Mouse (Mus musculus) thymus, postnatal 0 days (tissue): Measurements from ENCODE around the gene Senp3. TPM values are rescaled to one million over a fixed set of nuclear protein-coding genes. Genes with fewer than 3 reads are reported as not detected.
"Not testable (repeated sequence)": the region's sequence is repeated elsewhere in the genome, so short reads cannot be mapped to it uniquely, and the experiment has no call there.

Source experiments
- DNase-seq: peaks from one replicate; pipeline ENCODE4 v3.0.0-alpha.2; 2015; ENCODE audit warnings: low spot score
- microRNA counts: library from miRNA; unstranded; fragments of <30 nt; microRNA quantifications from one replicate; lab custom pipeline; 2015
- microRNA-seq: library from miRNA; unstranded; fragments of <30 nt; microRNA quantifications from one replicate; pipeline ENCODE4, GENCODE M21; 2016; ENCODE audit warnings: borderline number of aligned reads
- polyA plus RNA-seq: library from polyadenylated mRNA; unstranded; fragments of >200 nt; fragmentation: Nextera tagmentation; extraction: Ambion mirVana; gene quantifications from 2 replicates; pipeline ENCODE4 v1.2.1, GENCODE M21; 2015

Gene Senp3
- polyA plus RNA-seq, 1 experiment from 2014 or later, result 69.1 TPM

DNA sequence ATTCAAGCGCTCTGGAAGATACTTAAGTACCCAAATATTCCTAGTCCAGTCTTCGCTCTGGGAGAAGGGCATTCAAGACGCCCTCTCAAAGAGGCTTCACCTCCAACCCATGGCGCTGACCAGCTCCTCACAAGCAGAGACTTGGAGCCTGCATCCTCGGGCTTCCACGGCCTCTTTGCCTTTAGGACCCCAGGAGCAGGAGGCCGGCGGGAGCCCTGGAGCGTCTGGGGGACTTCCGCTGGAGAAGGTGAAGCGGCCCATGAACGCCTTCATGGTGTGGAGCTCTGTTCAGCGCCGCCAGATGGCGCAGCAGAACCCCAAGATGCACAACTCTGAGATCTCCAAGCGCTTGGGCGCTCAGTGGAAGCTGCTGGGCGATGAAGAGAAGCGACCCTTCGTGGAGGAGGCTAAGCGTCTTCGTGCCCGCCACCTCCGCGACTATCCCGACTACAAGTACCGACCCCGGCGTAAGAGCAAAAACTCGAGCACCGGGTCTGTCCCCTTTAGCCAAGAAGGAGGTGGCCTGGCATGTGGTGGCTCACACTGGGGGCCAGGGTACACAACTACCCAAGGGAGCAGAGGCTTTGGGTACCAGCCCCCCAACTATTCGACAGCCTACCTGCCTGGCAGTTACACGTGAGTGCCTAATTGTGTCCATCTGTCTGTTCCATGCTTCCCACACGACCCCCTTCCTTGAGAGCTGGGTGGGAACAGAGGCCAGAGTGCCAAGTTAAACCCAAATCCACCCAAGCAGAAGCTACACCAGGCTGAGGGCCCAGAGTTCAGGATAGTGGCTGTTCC, 26.4 kb downstream of the Senp3 start, which contains the start of gene Sox15:
Sox15 (plus strand) TSS at position 51 of the 801 bp plus-strand sequence.
- peak; percentile 57 for DNase-seq

DNA sequence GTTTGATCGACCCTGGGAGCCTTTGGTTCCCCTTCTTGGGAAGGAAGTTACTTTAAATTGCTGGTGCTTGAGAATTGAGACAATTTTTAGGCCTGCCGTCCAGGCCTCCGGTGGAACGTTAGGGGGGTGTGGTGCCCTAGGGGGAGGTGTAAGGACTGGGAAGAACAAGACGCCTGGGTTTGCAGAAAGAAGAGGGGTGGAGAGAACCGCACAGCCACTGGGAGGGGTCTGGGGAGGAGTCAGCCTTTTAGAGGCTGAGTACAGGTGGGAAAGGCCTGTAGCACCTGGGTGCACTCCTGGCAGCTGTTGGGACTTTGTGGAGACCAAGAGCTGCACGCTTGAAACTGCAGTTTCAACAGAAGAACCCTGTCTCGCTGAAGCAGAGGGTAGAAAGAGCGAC, 27.1 kb downstream of the Senp3 start:
- DNase-seq, result no peak

DNA sequence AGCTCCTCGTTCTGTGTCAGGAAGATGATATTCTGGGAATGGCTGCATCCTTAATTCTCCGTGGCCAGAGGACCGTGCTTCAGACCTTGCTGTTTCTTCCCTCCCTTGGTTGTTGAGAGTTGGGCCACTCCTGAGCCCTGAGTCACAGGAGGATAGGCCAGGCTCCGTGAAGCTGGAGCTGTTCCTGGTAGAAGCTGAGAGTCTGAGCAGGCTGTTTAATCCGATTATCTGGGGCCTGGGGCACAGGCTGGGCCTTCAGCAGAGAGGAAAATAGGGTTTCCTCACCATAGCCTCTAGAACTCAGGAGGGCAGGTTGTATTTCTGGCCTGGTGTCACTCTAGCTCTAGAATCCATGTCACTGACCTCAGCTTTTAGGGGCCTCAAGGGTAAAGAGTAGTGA, 28.5 kb downstream of the Senp3 start:
- no peak for DNase-seq

DNA sequence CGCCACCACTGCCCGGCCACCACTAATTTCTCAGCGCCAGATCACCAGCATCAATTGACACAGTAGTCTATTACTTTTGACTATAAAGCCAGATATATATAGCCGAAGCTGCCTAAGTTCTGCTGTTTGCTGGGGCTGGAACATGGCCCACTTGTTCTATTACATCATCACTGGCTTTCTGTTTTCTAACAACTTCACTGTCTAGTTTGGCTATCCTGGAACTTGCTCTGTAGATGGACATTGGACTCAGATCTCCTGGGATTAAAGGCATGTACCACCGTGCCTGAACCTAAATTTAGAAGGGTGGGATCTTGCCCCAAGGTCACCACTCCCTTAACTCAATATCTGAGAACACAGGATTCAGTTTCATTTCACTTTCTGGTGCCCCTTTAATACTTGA, 36.0 kb downstream of the Senp3 start:
- no peak for DNase-seq

DNA sequence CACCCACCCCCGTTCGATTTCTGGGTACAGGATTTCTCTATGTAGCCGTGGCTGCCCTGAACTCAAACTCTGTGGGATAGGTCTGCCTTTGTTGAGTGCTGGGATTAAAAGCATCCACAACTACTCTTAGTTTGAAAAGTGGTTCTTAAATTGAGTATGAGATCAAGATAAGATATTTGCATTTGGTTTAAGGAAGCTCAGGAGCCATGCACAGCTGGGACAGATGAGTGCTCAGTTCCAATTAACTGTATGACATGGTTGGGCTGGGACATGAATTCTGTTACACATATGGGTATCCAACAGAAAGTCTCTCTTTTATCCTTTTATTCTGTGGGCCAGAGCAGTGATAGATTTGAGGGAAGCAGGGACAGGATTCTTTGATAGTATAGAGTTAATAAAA, 46.4 kb downstream of the Senp3 start:
- no peak for DNase-seq

DNA sequence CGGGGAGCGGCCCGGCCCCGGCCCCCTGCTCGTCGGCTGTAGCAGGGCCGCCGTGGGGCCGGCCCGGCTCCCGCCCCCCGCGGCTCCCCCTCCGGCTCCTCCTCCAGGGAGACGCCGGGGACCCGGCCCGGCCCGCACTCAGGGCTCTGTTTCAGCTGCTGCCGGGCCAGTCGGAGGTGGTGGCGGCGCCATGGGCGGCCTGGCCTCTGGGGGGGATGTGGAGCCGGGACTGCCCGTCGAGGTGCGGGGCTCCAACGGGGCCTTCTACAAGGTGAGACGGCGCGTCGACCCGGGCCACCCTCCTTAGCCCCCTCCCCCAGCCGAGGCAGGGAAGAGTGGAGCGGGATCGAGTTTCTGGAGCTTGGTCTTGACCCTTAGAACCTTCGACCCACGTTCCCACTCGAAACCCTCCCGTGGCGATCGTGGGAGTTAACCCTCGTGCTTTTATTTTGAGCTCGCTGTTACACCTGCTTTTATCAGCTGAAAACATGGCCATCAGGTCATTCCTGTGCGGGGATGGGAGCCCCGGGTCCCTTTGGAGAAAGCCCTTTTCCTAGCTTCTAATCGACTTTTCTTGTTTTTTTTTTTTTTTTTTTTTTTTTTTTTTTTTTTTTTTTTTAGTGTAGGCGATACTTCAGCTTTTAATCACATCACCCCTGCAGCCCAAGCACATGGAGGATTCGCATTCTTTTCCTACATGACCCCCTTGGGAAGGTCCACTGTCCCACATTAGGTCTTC, 48.6 kb downstream of the Senp3 start:
- DNase-seq, result no peak

DNA sequence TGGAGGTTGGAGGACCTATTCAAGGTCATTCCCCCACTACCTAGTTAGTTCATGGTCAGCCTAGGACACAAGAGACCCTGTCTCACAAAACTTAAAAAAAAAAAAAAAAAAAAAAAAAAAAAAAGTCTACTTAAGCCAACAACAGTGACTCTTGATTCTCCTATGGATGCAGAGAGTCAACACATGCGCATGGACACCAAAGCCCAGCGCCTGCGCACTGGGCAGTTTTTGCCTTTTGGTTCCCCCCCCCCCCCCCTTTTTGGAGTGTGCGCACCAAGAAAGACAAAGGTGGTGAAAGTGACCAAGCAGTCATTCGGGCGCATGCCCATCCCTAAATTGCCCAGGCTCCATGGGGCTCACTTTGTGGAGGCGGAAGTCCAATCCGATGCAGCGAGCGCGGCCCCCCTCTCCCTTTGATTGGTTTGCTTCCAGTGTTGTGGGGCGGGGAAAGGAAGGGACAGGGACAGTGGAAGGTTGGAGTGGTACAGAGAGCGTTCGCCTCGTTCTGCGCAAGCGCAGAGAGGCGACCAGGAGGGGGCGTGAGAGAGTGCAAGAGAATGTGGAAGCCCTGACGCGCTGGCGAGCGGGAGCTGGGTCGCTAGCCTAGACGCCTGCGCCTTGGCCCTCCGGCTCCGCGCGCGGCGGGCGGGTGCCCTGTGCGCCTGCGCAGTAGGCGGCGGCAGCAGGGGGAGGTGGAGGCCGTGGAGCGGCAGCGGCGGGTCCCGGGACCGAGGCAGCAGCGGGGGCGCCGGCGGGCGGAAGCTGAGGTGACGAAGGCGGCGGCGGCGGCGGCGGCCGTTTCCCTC, 49.4 kb downstream of the Senp3 start, which contains the start of gene Fxr2:
Fxr2 (plus strand) TSS at position 707 of the 806 bp plus-strand sequence.
- peak; percentile 100 for DNase-seq

DNA sequence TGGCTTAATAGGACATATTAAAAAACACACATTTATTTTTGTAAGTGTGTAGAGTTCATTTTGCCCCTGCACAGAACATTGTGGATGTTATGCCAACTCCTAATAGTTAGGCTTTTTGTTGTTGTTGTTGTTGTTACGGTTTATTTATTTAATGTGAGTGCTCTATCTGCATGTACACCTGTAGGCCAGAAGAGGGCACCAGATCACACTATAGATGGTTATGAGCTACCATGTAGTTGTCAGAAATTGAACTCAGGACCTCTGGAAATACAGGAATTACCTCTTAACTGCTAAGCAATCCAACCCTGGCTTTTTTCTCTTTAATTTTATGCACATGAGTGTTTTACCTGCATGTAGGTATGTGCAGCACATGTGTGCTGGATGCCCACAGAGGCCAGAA, 52.1 kb downstream of the Senp3 start:
- DNase-seq, result peak; percentile 36

DNA sequence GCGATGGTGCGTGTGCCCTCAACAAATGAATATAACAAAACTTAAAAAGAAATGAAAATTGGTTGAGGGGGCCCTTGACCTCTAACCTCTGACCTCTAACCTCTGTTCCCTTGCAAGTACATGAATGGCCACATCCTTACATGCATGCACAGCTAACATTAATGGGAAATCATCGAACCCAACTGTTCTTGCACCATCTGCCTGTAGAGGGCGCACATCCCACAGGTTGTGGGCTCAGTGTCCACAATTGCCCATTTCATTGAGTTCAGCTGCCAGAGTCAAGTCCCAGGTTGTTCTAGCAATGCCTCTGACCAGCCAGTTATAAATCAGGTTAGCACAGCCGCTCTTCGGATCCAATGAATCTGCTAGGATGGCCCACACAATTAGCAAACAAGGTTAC, 53.6 kb downstream of the Senp3 start:
- peak; percentile 73 for DNase-seq

DNA sequence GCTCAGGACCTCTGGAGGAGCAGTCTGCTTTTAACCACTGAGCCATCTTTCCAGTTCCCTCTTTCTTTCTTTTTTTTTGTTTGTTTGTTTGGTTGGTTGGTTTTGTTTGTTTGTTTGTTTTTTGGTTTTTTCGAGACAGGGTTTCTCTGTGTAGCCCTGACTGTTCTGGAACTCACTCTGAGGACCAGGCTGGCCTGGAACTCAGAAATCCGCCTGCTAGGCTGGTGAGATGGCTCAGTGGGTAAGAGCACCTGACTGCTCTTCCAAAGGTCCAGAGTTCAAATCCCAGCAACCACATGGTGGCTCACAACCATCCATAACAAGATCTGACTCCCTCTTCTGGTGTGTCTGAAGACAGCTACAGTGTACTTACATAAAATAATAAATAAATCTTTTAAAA, 57.5 kb downstream of the Senp3 start:
- not testable (repeated sequence) for DNase-seq

MicroRNAs encoded within 50 kb of the gene (microRNA counts, 519-probe panel; counts per million panel counts)
- microRNA mmu-miR-1934 (lab: Ali Mortazavi, UCI), result 473 counts per million, percentile 71 among the panel's probes with 10 or more counts
- 3,978 counts per million, percentile 79 among the panel's probes with 10 or more counts for microRNA mmu-miR-467f (lab: Ali Mortazavi, UCI)

Small RNAs within 50 kb of the gene (microRNA-seq; reads per million reads assigned to microRNA genes)
- gene Mir1934, result 12.9 reads per million, percentile 20 among the genes with 10 or more reads in this experiment
- gene Mir467f, result not detected

Other genes starting within 250 kb of the Senp3 start
- 0.12 and 0.20 TPM in 2 replicates for gene Dnah2, start 133.0 kb downstream of the Senp3 start, polyA plus RNA-seq
- 0.61 and 0.77 TPM in 2 replicates for gene Efnb3, start 121.9 kb downstream of the Senp3 start, polyA plus RNA-seq
- 27.0 and 30.6 TPM in 2 replicates for gene Wrap53, start 101.8 kb downstream of the Senp3 start, polyA plus RNA-seq
- 138 and 165 TPM in 2 replicates for gene Trp53, start 101.7 kb downstream of the Senp3 start, polyA plus RNA-seq
- gene Atp1b2, start 76.1 kb downstream of the Senp3 start, polyA plus RNA-seq, result 1.7 and 1.8 TPM in 2 replicates
- gene Shbg, start 64.2 kb downstream of the Senp3 start, polyA plus RNA-seq, result 0.13 TPM in 1 of 2 replicates, not detected in the other
- gene Sat2, start 60.1 kb downstream of the Senp3 start, polyA plus RNA-seq, result 3.5 and 4.3 TPM in 2 replicates
- gene Fxr2, start 49.1 kb downstream of the Senp3 start, polyA plus RNA-seq, result 18.4 and 26.6 TPM in 2 replicates
- gene Sox15, start 26.8 kb downstream of the Senp3 start, polyA plus RNA-seq, result 0.15 and 0.22 TPM in 2 replicates
- 71.1 and 75.2 TPM in 2 replicates for gene Mpdu1, start 19.4 kb downstream of the Senp3 start, polyA plus RNA-seq
- 32.5 and 33.3 TPM in 2 replicates for gene Cd68, start 15.9 kb downstream of the Senp3 start, polyA plus RNA-seq
- gene Eif4a1, start 9.7 kb downstream of the Senp3 start, polyA plus RNA-seq, result 560 and 602 TPM in 2 replicates
- gene Tnfsf13, start 3.7 kb upstream of the Senp3 start, polyA plus RNA-seq, result 0.31 and 0.49 TPM in 2 replicates
- 2.6 and 2.7 TPM in 2 replicates for gene Tnfsf12, start 13.8 kb upstream of the Senp3 start, polyA plus RNA-seq
- gene Tnfsfm13, start 14.0 kb upstream of the Senp3 start, polyA plus RNA-seq, result 1.5 and 2.1 TPM in 2 replicates
- gene Polr2a, start 76.6 kb upstream of the Senp3 start, polyA plus RNA-seq, result 20.6 and 22.4 TPM in 2 replicates
- 0.14 TPM in 1 of 2 replicates, not detected in the other for gene Slc35g3, start 79.9 kb upstream of the Senp3 start, polyA plus RNA-seq
- 2.5 and 2.6 TPM in 2 replicates for gene Zbtb4, start 83.8 kb upstream of the Senp3 start, polyA plus RNA-seq
- gene Chrnb1, start 113.9 kb upstream of the Senp3 start, polyA plus RNA-seq, result 3.2 and 3.4 TPM in 2 replicates
- gene Fgf11, start 119.8 kb upstream of the Senp3 start, polyA plus RNA-seq, result 0.65 and 0.84 TPM in 2 replicates
- 11.2 and 12.8 TPM in 2 replicates for gene Tmem102, start 123.5 kb upstream of the Senp3 start, polyA plus RNA-seq
- not detected in 2 replicates for gene Gm39566, start 133.2 kb upstream of the Senp3 start, polyA plus RNA-seq
- not detected in 2 replicates for gene Spem2, start 136.4 kb upstream of the Senp3 start, polyA plus RNA-seq
- not detected in 2 replicates for gene Spem1, start 140.1 kb upstream of the Senp3 start, polyA plus RNA-seq
- gene Nlgn2, start 155.7 kb upstream of the Senp3 start, polyA plus RNA-seq, result 1.2 and 1.9 TPM in 2 replicates
- 325 and 342 TPM in 2 replicates for gene Tmem256, start 156.4 kb upstream of the Senp3 start, polyA plus RNA-seq
- 68.4 and 70.4 TPM in 2 replicates for gene Plscr3, start 164.3 kb upstream of the Senp3 start, polyA plus RNA-seq
- gene Tnk1, start 176.6 kb upstream of the Senp3 start, polyA plus RNA-seq, result 1.1 and 1.5 TPM in 2 replicates
- gene Tmem95, start 195.9 kb upstream of the Senp3 start, polyA plus RNA-seq, result not detected in 2 replicates
- 1.7 and 2.3 TPM in 2 replicates for gene Kctd11, start 199.3 kb upstream of the Senp3 start, polyA plus RNA-seq
- gene Acap1, start 213.5 kb upstream of the Senp3 start, polyA plus RNA-seq, result 150 and 176 TPM in 2 replicates
- 19.8 and 26.0 TPM in 2 replicates for gene 2810408A11Rik, start 218.9 kb upstream of the Senp3 start, polyA plus RNA-seq
- 6.2 and 7.5 TPM in 2 replicates for gene Neurl4, start 219.0 kb upstream of the Senp3 start, polyA plus RNA-seq
- gene Gps2, start 231.8 kb upstream of the Senp3 start, polyA plus RNA-seq, result 94.8 and 106 TPM in 2 replicates
- gene Eif5a, start 239.9 kb upstream of the Senp3 start, polyA plus RNA-seq, result 2,117 and 2,260 TPM in 2 replicates